Mouse (Mus musculus) thymus, adult 2 months (tissue): Measurements from ENCODE around the gene Rrp7a.

ENCODE experiments used
- CTCF ChIP-seq: fragments of 200-500 bp; IDR thresholded peaks from 2 replicates; pipeline ENCODE4 v1.5.1; 2012; ENCODE audit warnings: mild to moderate bottlenecking, control low read depth, low read length, moderate library complexity, borderline replicate concordance; ENCODE audit not compliant: control insufficient read depth, poor library complexity, insufficient read depth; ENCODE audit errors: extremely low read depth
- POLR2A ChIP-seq: fragments of 200-500 bp; IDR thresholded peaks from 2 replicates; pipeline ENCODE4 v1.6.1; 2012; ENCODE audit warnings: mild to moderate bottlenecking, low read length, control low read depth, moderate library complexity; ENCODE audit not compliant: control insufficient read depth, poor library complexity, insufficient read depth; ENCODE audit errors: extremely low read depth

DNA sequence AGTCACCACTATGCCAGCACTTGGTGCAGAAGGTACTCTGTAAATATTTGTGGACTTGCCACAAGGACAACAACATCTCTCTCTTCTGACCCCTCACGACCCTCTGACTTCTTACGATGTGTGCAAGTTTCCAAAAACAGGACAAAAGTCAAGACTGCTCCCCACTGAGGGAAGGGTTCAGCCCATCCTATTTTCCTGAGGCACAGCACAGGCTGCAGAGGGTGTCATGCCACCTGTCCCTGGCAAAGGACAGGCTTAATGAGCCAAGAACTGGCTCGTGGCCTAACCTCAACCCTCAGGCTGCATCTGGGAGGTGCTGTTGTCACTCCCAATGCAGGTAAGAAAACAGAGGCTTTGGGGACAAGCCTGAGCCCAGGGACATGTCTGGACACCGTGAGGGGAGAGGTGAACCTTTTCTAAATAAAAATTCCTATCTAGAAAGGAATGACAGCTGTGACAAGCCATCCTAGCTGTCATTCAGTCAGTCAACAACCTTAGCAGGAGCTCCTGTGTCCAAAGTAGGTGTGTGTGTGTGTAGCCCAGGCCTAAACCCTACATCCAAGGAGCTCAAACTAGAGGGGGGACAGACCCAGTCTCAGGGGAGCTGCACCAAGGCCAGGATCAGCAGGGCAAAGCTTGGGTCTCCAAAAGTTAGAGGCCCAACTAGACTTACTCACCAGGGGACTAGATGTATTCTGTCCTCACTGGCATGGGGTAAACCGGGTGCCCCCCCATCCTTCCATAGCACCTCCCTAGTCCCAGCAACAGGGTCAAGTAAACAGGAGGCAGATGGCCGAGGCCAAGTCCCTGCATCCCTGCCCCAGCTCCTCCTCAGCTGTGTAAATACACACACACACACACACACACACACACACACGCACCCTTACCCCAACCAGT, 46.5 kb upstream of the Rrp7a start:
- TF ChIP-seq POLR2A (no peak), CTCF (no peak)
